ENCODE assay signal across 14 mouse cellular contexts in the genomic region with DNA sequence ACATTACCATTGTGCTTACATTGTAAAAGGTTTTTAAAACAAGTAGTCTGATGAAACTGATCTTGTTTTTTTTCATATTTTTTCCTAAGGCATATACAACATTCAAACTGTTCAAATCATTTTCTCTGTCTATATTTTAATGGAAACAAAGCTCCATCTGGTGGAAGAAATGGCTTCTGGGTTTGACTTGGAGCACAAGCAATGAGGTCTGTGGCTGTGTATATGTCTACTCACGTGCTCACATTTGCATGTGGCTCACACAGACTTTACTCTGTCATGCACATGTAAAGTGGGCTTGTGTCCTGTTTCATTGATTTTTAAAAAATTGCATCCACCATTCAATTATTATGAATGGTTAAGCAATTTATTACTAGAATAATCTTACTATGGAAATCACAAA.
DNase-seq lines count a peak whose midpoint lies in the region; ATAC-seq and TF ChIP-seq lines count a peak whose summit lies in the region.
"Had no signal": no experiment of that assay in that cellular context is flagged by ENCODE, and none has a peak within 500 bp of the region (broad histone marks: within the 10 kb centered on the region; RNA-seq: fewer than 3 reads in every experiment).

No protein-coding gene starts in this region.

- 48% methylated on average over 1 of the region's 1 CpGs for WGBS in limb, embryonic 14.5 days
- 93% methylated on average over 1 of the region's 1 CpGs for WGBS in limb, embryonic 10.5 days

- H3K4me3 ChIP-seq in gastrocnemius, adult 2 months: no peak overlapping the region
- no peak overlapping the region for H3K4me3 ChIP-seq in limb, embryonic 14.5 days (replicated peaks; ENCODE audit: low read length)
- no peak overlapping the region for H3K4me3 ChIP-seq in limb, embryonic 10.5 days
- H3K4me3 ChIP-seq: heart, embryonic 15.5 days had no signal

- ATAC-seq in limb, embryonic 14.5 days (ENCODE audit: low FRiP score, low read depth): no peak
- ATAC-seq: CD4-positive, CD25-positive, alpha-beta regulatory T cell, adult 4 months had no signal

- no peaks in the 10 kb centered on the region for H3K9me3 ChIP-seq in limb, embryonic 14.5 days (ENCODE audit: control insufficient read depth, low read length)
- no peaks in the 10 kb centered on the region for H3K9me3 ChIP-seq in limb, embryonic 10.5 days (replicated peaks)
- H3K9me3 ChIP-seq: heart, embryonic 15.5 days had no signal

- H3K27me3 ChIP-seq in limb, embryonic 14.5 days (ENCODE audit: control insufficient read depth, insufficient read depth, low read length): no peaks in the 10 kb centered on the region
- H3K27me3 ChIP-seq in limb, embryonic 10.5 days (ENCODE audit: low read depth, poor library complexity, severe bottlenecking): no peaks in the 10 kb centered on the region
- H3K27me3 ChIP-seq: heart, embryonic 15.5 days had no signal

- H3K4me1 ChIP-seq in limb, embryonic 14.5 days (ENCODE audit: control insufficient read depth, insufficient read depth, low read length): no peaks in the 10 kb centered on the region
- H3K4me1 ChIP-seq in limb, embryonic 10.5 days: no peaks in the 10 kb centered on the region
- H3K4me1 ChIP-seq: heart, embryonic 15.5 days had no signal

- no peak overlapping the region for H3K27ac ChIP-seq in gastrocnemius, adult 2 months
- no peak overlapping the region for H3K27ac ChIP-seq in limb, embryonic 14.5 days (replicated peaks; ENCODE audit: low read depth, low read length)
- H3K27ac ChIP-seq in limb, embryonic 10.5 days: no peak overlapping the region
- H3K27ac ChIP-seq: heart, embryonic 15.5 days had no signal

- no peak for DNase-seq in gastrocnemius, adult 2 months
- DNase-seq in gastrocnemius, postnatal 10 days: no peak
- DNase-seq in limb, embryonic 14.5 days (ENCODE audit: low spot score): peak; percentile 28
- DNase-seq in limb, embryonic 10.5 days (ENCODE audit: low spot score): no peak
- DNase-seq in 416B (ENCODE audit: low read depth) (peak; percentile 5), adipocyte (ENCODE audit: low spot score) (peak; percentile 46)
- DNase-seq in adrenal gland, adult 18-20 months (ENCODE audit: low spot score in 2 of 2): no peak
- no peak for DNase-seq in natural killer cell, adult 2 months (ENCODE audit: low spot score in 2 of 2)
- DNase-seq: adrenal gland, postnatal 14 days; kidney, postnatal 10 days; lung, postnatal 36 days; spleen, adult 18-20 months had no signal

- no peak overlapping the region for H3K4me2 ChIP-seq in limb, embryonic 14.5 days (replicated peaks; ENCODE audit: low read depth, low read length, severe bottlenecking)
- H3K4me2 ChIP-seq: heart, embryonic 15.5 days had no signal

- intact Hi-C loops in gastrocnemius, adult 2 months (cut with DNase I): no loop called here

- H3K36me3 ChIP-seq in limb, embryonic 14.5 days (ENCODE audit: control insufficient read depth, insufficient read depth, low read length): no peaks in the 10 kb centered on the region
- H3K36me3 ChIP-seq in limb, embryonic 10.5 days: no peaks in the 10 kb centered on the region
- H3K36me3 ChIP-seq: heart, embryonic 15.5 days had no signal

- TF ChIP-seq CTCF in gastrocnemius, adult 2 months (IDR thresholded peaks at IDR 0.05): peak; percentile 23; the same call in 1 of the 2 replicates

- TF ChIP-seq POLR2A in limb, embryonic 14.5 days (IDR thresholded peaks at IDR 0.05; ENCODE audit: borderline replicate concordance, extremely low read depth, insufficient read depth, insufficient read length): no peak

- H3K9ac ChIP-seq in limb, embryonic 14.5 days (ENCODE audit: low read depth, low read length, severe bottlenecking): no peak overlapping the region
- H3K9ac ChIP-seq: heart, embryonic 15.5 days had no signal

Comparison
In these comparisons a context has a peak if more than half of its experiments do, and no peak if none do; other contexts are left out.
1. DNase-seq: peak in limb, embryonic 14.5 days (single experiment), 416B (single experiment) and adipocyte (single experiment); none in gastrocnemius, adult 2 months (single experiment), gastrocnemius, postnatal 10 days (single experiment), limb, embryonic 10.5 days (single experiment), adrenal gland, adult 18-20 months (0 of 2) and natural killer cell, adult 2 months (0 of 2).